Mouse (Mus musculus): ENCODE data around the gene Rnf215. TPM values are rescaled to one million over a fixed set of nuclear protein-coding genes. Genes with fewer than 3 reads are reported as not detected.
"Not testable (repeated sequence)": the region's sequence is repeated elsewhere in the genome, so short reads cannot be mapped to it uniquely, and the experiment has no call there.

Rnf215 gene
- total RNA-seq, 2 experiments from 2014 or later, result 6.3 to 34.0 TPM

DNA sequence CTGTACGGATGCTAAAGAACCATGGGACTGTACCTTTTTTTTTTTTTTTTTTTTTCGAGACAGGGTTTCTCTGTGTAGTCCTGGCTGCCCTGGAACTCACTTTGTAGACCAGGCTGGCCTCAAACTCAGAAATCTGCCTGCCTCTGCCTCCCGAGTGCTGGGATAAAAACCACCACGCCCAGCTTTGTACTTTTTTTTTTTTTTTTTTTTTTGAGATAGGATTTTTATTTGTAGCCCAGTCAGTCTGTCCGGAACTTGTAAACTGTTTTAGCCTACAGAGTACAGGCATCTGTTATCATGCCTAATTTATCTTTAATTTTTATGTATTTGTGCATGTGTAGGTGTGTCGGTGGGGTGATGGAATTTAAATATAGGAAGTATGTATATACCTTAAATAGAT is 50.5 kb downstream of the Rnf215 start:
- not testable (repeated sequence) for ATAC-seq (replicated peaks; ENCODE audit: low FRiP score, poor library complexity, severe bottlenecking)

DNA sequence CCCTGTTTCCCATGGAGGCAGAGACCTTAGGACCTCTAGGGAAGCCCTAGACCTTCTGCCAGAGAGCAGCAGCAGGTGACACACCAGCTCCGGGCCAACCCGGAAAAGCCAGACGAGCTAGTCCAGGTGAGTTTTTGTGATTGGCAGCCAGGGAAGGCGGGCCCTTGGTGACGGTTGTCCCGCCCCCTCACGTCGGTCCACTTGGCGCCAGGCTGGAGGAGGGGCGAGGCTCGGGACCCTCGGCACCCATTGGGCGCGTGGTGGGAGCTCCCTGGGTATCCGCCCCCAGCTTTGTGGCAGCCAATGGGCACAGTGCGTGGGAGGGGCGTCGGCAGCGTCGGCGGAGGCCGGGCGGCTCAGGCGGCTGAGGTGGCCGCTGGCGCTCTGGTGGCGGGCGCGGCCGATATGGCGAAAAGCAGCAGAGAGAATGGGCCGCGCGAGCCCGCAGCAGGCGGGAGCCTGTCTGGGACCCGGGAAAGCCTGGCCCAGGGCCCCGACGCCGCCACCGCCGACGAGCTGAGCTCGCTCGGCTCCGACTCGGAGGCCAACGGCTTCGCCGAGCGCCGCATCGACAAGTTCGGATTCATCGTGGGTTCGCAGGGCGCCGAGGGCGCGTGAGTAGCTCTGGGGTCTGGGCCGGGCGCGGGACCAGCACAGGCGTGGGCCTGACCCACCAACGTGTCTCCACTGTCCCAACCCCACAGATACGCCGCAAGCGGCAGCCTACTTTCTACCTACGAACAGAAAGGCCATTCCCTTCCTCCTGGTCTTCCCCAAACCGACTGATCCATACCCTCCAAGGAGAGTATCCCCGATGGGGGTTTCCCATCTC is 51.7 kb downstream of the Rnf215 start, which contains the start of gene Tbc1d10a:
Tbc1d10a (plus strand) TSS at position 304 of the 832 bp plus-strand sequence.
- peak; percentile 100 for ATAC-seq (replicated peaks; ENCODE audit: low FRiP score, poor library complexity, severe bottlenecking)

DNA sequence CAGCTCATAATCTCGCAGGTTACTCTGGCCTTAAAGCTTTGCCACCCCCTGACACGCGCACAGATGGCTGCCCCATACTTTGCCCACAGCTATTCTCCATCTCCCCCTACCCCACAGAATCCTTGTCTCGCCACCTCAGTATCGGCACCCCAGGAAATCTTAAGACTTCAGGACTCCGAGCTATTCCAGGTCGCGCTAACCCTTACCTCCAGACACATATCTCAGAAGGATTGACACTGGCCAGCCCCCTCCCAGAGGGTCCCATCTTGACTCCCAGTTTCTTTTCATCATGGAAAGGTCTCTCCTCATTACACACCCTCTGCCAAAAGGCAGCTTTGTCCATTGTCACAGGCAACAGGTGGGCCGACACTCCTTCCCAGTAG is 52.3 kb downstream of the Rnf215 start:
- no peak for ATAC-seq (replicated peaks; ENCODE audit: low FRiP score, poor library complexity, severe bottlenecking)

DNA sequence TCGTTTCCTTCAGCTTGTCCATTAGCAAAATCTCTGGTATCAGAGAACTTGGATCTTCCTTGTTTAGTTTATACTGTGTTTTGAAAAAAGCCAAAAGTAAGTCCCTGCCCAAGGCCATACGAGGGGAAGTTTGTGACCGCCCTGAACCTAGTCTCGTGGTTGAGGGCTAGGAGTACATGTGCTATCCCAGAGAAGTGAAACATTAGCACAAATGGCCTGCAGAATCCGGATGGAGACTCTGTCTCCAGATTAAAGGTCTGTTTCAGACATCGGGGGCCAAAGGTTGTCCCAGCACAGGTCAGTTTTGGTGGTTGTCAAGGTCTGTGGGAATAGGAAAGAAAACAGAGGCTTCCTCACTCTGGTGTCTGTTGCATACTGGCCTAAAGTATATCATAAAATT is 54.2 kb downstream of the Rnf215 start:
- ATAC-seq (replicated peaks; ENCODE audit: low FRiP score, poor library complexity, severe bottlenecking), result no peak

DNA sequence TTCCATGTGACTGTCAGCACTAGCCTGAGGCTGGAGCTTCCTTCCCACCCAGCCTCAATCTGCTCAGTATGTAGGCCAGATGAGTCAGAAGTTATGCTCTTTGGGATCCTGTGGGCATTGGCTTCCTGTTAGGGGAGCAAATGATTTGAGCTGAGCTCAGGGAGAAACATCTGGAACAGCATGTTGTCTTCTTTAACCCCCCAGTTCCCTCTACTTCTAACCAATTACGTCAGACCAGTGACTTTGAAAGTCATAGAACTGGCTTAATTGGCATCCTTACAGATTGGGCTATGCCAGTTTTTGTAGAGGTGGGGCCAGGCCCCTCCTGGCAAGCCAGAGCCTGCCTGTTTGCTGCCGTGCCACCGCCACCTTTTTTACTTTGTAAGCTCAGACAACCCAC is 55.7 kb downstream of the Rnf215 start:
- ATAC-seq (replicated peaks; ENCODE audit: low FRiP score, poor library complexity, severe bottlenecking), result no peak

Other genes with a start within 250 kb of the Rnf215 start
- not detected in 2 replicates for gene 4921536K21Rik, start 240.1 kb upstream of the Rnf215 start, total RNA-seq (2015; ENCODE audit: low replicate concordance)
- gene 4921536K21Rik, start 240.1 kb upstream of the Rnf215 start, total RNA-seq (2017; ENCODE audit: low replicate concordance), result not detected in 2 replicates
- gene Dusp18, start 240.0 kb upstream of the Rnf215 start, total RNA-seq (2015; ENCODE audit: low replicate concordance), result not detected in 2 replicates
- not detected in 2 replicates for gene Dusp18, start 240.0 kb upstream of the Rnf215 start, total RNA-seq (2017; ENCODE audit: low replicate concordance)
- gene Slc35e4, start 220.5 kb upstream of the Rnf215 start, total RNA-seq (2015; ENCODE audit: low replicate concordance), result 0.42 TPM in 1 of 2 replicates, not detected in the other
- gene Slc35e4, start 220.5 kb upstream of the Rnf215 start, total RNA-seq (2017; ENCODE audit: low replicate concordance), result 0.76 TPM in 1 of 2 replicates, not detected in the other
- 26.3 and 26.4 TPM in 2 replicates for gene Tcn2, start 203.0 kb upstream of the Rnf215 start, total RNA-seq (2015; ENCODE audit: low replicate concordance)
- 8.5 and 22.8 TPM in 2 replicates for gene Tcn2, start 203.0 kb upstream of the Rnf215 start, total RNA-seq (2017; ENCODE audit: low replicate concordance)
- 5.8 and 6.3 TPM in 2 replicates for gene Pes1, start 171.2 kb upstream of the Rnf215 start, total RNA-seq (2015; ENCODE audit: low replicate concordance)
- 9.8 and 10.5 TPM in 2 replicates for gene Pes1, start 171.2 kb upstream of the Rnf215 start, total RNA-seq (2017; ENCODE audit: low replicate concordance)
- gene 4930556J24Rik, start 158.4 kb upstream of the Rnf215 start, total RNA-seq (2015; ENCODE audit: low replicate concordance), result not detected in 2 replicates
- gene 4930556J24Rik, start 158.4 kb upstream of the Rnf215 start, total RNA-seq (2017; ENCODE audit: low replicate concordance), result not detected in 2 replicates
- gene Gal3st1, start 151.6 kb upstream of the Rnf215 start, total RNA-seq (2015; ENCODE audit: low replicate concordance), result not detected in 2 replicates
- gene Gal3st1, start 151.6 kb upstream of the Rnf215 start, total RNA-seq (2017; ENCODE audit: low replicate concordance), result not detected in 2 replicates
- not detected in 2 replicates for gene Sec14l4, start 103.7 kb upstream of the Rnf215 start, total RNA-seq (2015; ENCODE audit: low replicate concordance)
- gene Sec14l4, start 103.7 kb upstream of the Rnf215 start, total RNA-seq (2017; ENCODE audit: low replicate concordance), result not detected in 2 replicates
- gene Sec14l3, start 70.4 kb upstream of the Rnf215 start, total RNA-seq (2015; ENCODE audit: low replicate concordance), result not detected in 2 replicates
- gene Sec14l3, start 70.4 kb upstream of the Rnf215 start, total RNA-seq (2017; ENCODE audit: low replicate concordance), result not detected in 2 replicates
- 4.0 and 10.1 TPM in 2 replicates for gene Mtfp1, start 39.8 kb upstream of the Rnf215 start, total RNA-seq (2015; ENCODE audit: low replicate concordance)
- 2.8 and 8.0 TPM in 2 replicates for gene Mtfp1, start 39.8 kb upstream of the Rnf215 start, total RNA-seq (2017; ENCODE audit: low replicate concordance)
- 13.0 and 17.6 TPM in 2 replicates for gene Sec14l2, start 11.8 kb upstream of the Rnf215 start, total RNA-seq (2015; ENCODE audit: low replicate concordance)
- 41.5 and 46.1 TPM in 2 replicates for gene Sec14l2, start 11.8 kb upstream of the Rnf215 start, total RNA-seq (2017; ENCODE audit: low replicate concordance)
- 0.42 and 0.72 TPM in 2 replicates for gene Ccdc157, start 25.1 kb downstream of the Rnf215 start, total RNA-seq (2015; ENCODE audit: low replicate concordance)
- 1.5 and 5.8 TPM in 2 replicates for gene Ccdc157, start 25.1 kb downstream of the Rnf215 start, total RNA-seq (2017; ENCODE audit: low replicate concordance)
- 42.2 and 60.4 TPM in 2 replicates for gene Sf3a1, start 25.1 kb downstream of the Rnf215 start, total RNA-seq (2015; ENCODE audit: low replicate concordance)
- gene Sf3a1, start 25.1 kb downstream of the Rnf215 start, total RNA-seq (2017; ENCODE audit: low replicate concordance), result 23.9 and 24.6 TPM in 2 replicates
- gene Tbc1d10a, start 51.6 kb downstream of the Rnf215 start, total RNA-seq (2015; ENCODE audit: low replicate concordance), result 2.2 and 2.5 TPM in 2 replicates
- 3.0 and 4.2 TPM in 2 replicates for gene Tbc1d10a, start 51.6 kb downstream of the Rnf215 start, total RNA-seq (2017; ENCODE audit: low replicate concordance)
- gene Castor1, start 83.0 kb downstream of the Rnf215 start, total RNA-seq (2015; ENCODE audit: low replicate concordance), result not detected in 2 replicates
- 2.6 TPM in 1 of 2 replicates, not detected in the other for gene Castor1, start 83.0 kb downstream of the Rnf215 start, total RNA-seq (2017; ENCODE audit: low replicate concordance)
- 2.2 and 4.6 TPM in 2 replicates for gene Osm, start 101.2 kb downstream of the Rnf215 start, total RNA-seq (2015; ENCODE audit: low replicate concordance)
- 3.7 and 4.3 TPM in 2 replicates for gene Osm, start 101.2 kb downstream of the Rnf215 start, total RNA-seq (2017; ENCODE audit: low replicate concordance)
- gene Lif, start 122.4 kb downstream of the Rnf215 start, total RNA-seq (2015; ENCODE audit: low replicate concordance), result not detected in 2 replicates
- 0.39 TPM in 1 of 2 replicates, not detected in the other for gene Lif, start 122.4 kb downstream of the Rnf215 start, total RNA-seq (2017; ENCODE audit: low replicate concordance)

All from erythroid progenitor cell, adult 5-6 weeks (primary cell).